Mouse (Mus musculus) midbrain, embryonic 16.5 days (tissue): ENCODE data around the gene Rad9a. TPM values are rescaled to one million over a fixed set of nuclear protein-coding genes. Genes with fewer than 3 reads are reported as not detected.
A peak's percentile ranks its signal among the peaks of the same experiment; 100 is the strongest.

Experiments
- ATAC-seq: fragments of 200-750 bp; cut with Nextera tagmentation; 2 replicates; pipeline ENCODE4 v1.8.0; 2017; ENCODE audit warnings: moderate TSS enrichment
- H3K27ac ChIP-seq: fragments of 300-500 bp; sonication (generic); 2 replicates; pipeline ENCODE4 v1.5.1; 2014; ENCODE audit warnings: mild to moderate bottlenecking, low read length, mixed read lengths
- H3K27me3 ChIP-seq: fragments of 300-500 bp; sonication (generic); 2 replicates; pipeline ENCODE4 v1.6.1; 2014; ENCODE audit warnings: low read depth, low read length, mixed read lengths; ENCODE audit not compliant: control insufficient read depth, insufficient read depth
- H3K36me3 ChIP-seq: fragments of 300-500 bp; sonication (generic); 2 replicates; pipeline ENCODE4 v1.6.1; 2014; ENCODE audit warnings: mild to moderate bottlenecking, low read length, moderate library complexity, mixed read lengths; ENCODE audit not compliant: control insufficient read depth, insufficient read depth
- H3K4me1 ChIP-seq: fragments of 300-500 bp; sonication (generic); 2 replicates; pipeline ENCODE4 v1.6.1; 2014; ENCODE audit warnings: mild to moderate bottlenecking, low read length, mixed read lengths; ENCODE audit not compliant: control insufficient read depth, insufficient read depth
- H3K4me2 ChIP-seq: fragments of 300-500 bp; sonication (generic); 2 replicates; pipeline ENCODE4 v1.6.1; 2014; ENCODE audit warnings: mild to moderate bottlenecking, low read length, mixed read lengths
- H3K4me3 ChIP-seq: fragments of 300-500 bp; sonication (generic); 2 replicates; pipeline ENCODE4 v1.5.1; 2014; ENCODE audit warnings: low read depth, mild to moderate bottlenecking, low read length, moderate library complexity, mixed read lengths
- H3K9ac ChIP-seq: fragments of 300-500 bp; sonication (generic); 2 replicates; pipeline ENCODE4 v1.6.1; 2014; ENCODE audit warnings: low read depth, low read length, mixed read lengths
- H3K9me3 ChIP-seq: fragments of 300-500 bp; sonication (generic); replicated peaks from 2 replicates; pipeline ENCODE4 v1.6.1; 2014; ENCODE audit warnings: mild to moderate bottlenecking, low read length, mixed read lengths; ENCODE audit not compliant: control insufficient read depth, poor library complexity, severe bottlenecking
- WGBS: fragments of 180-500 bp; shearing (Covaris S2); extraction: QIAGEN DNeasy Blood & Tissue Kit; methylation state at CpG from one replicate; pipeline ENCODE4 v1.1.7; 2014; 5-methylcytosine and 5-hydroxymethylcytosine counted together
- polyA plus RNA-seq: library from polyadenylated mRNA; unstranded; fragments of >200 nt; fragmentation: Nextera tagmentation; extraction: Ambion mirVana; gene quantifications from 2 replicates; pipeline ENCODE4 v1.2.1, GENCODE M21; 2015

The Rad9a gene
- polyA plus RNA-seq, 1 experiment from 2014 or later = 25.0 TPM

GRCm38 (mm10) chr19:4154437-4155222 lies 46.8 kb downstream of the Rad9a start:
- no peaks in the 10 kb centered on the region for H3K9me3 ChIP-seq
- H3K4me2 ChIP-seq = no peak overlapping the region
- no peaks in the 10 kb centered on the region for H3K27me3 ChIP-seq
- no peak overlapping the region for H3K4me3 ChIP-seq
- H3K4me1 ChIP-seq = peaks cover 2% of the 10 kb centered on the region
- no peak overlapping the region for H3K27ac ChIP-seq
- ATAC-seq = no peak
- peaks cover 32% of the 10 kb centered on the region for H3K36me3 ChIP-seq
- 83% methylated on average over 13 of the region's 13 CpGs for WGBS
- no peak overlapping the region for H3K9ac ChIP-seq

GRCm38 (mm10) chr19:4153232-4153654 lies 48.2 kb downstream of the Rad9a start, which contains the start of gene Ptprcap:
Ptprcap (plus strand) TSS chr19:4153604.
- no peak within 1 kb of the TSS for H3K9ac ChIP-seq
- H3K27me3 ChIP-seq = no peaks in the 10 kb centered on the region
- H3K4me1 ChIP-seq = peaks cover 10% of the 10 kb centered on the region
- 74% methylated on average over 11 of the region's 11 CpGs for WGBS
- no peak within 1 kb of the TSS for H3K27ac ChIP-seq
- no peak within 1 kb of the TSS for H3K4me3 ChIP-seq
- peaks cover 18% of the 10 kb centered on the region; the same call in 1 of the 2 replicates for H3K36me3 ChIP-seq
- ATAC-seq = no peak
- no peaks in the 10 kb centered on the region for H3K9me3 ChIP-seq
- no peak within 1 kb of the TSS for H3K4me2 ChIP-seq

GRCm38 (mm10) chr19:4152445-4153231 lies 48.8 kb downstream of the Rad9a start:
- Histone ChIP-seq H3K4me1 (peaks cover 15% of the 10 kb centered on the region), H3K36me3 (peaks cover 16% of the 10 kb centered on the region; the same call in 1 of the 2 replicates), H3K27me3 (no peaks in the 10 kb centered on the region), H3K4me2 (no peak overlapping the region), H3K4me3 (no peak overlapping the region), H3K9me3 (no peaks in the 10 kb centered on the region), H3K27ac (no peak overlapping the region), H3K9ac (no peak overlapping the region)
- 93% methylated on average over 8 of the region's 8 CpGs for WGBS
- no peak for ATAC-seq

- Histone ChIP-seq H3K4me3 (no peak overlapping the region), H3K27ac (no peak overlapping the region), H3K9ac (no peak overlapping the region), H3K9me3 (no peaks in the 10 kb centered on the region), H3K4me1 (peaks cover 15% of the 10 kb centered on the region), H3K4me2 (no peak overlapping the region), H3K36me3 (peaks cover 12% of the 10 kb centered on the region; the same call in 1 of the 2 replicates), H3K27me3 (no peaks in the 10 kb centered on the region)
- ATAC-seq = no peak
- WGBS = 92% methylated on average over 5 of the region's 5 CpGs
Observed at GRCm38 (mm10) chr19:4151898-4152297, 49.6 kb downstream of the Rad9a start.

- H3K4me2 ChIP-seq = no peak overlapping the region
- H3K4me3 ChIP-seq = no peak overlapping the region
- H3K36me3 ChIP-seq = peaks cover 8% of the 10 kb centered on the region; the same call in 1 of the 2 replicates
- H3K27me3 ChIP-seq = no peaks in the 10 kb centered on the region
- H3K9me3 ChIP-seq = no peaks in the 10 kb centered on the region
- H3K4me1 ChIP-seq = peaks cover 15% of the 10 kb centered on the region
- WGBS = 81% methylated on average over 5 of the region's 5 CpGs
- no peak overlapping the region for H3K9ac ChIP-seq
- no peak for ATAC-seq
- no peak overlapping the region for H3K27ac ChIP-seq
Observed at GRCm38 (mm10) chr19:4151488-4151860, 50.0 kb downstream of the Rad9a start.

- ATAC-seq = no peak
Observed at GRCm38 (mm10) chr19:4150567-4151487, 50.6 kb downstream of the Rad9a start.

GRCm38 (mm10) chr19:4149764-4150461 lies 51.5 kb downstream of the Rad9a start:
- WGBS = 94% methylated on average over 17 of the region's 17 CpGs
- Histone ChIP-seq H3K9me3 (no peaks in the 10 kb centered on the region), H3K27ac (no peak overlapping the region), H3K36me3 (peaks cover 2% of the 10 kb centered on the region; the same call in 1 of the 2 replicates), H3K4me3 (no peak overlapping the region), H3K27me3 (no peaks in the 10 kb centered on the region), H3K4me2 (no peak overlapping the region), H3K4me1 (peaks cover 15% of the 10 kb centered on the region), H3K9ac (no peak overlapping the region)
- ATAC-seq = no peak

More at GRCm38 (mm10) chr19:4150567-4151487, 50.6 kb downstream of the Rad9a start:
- H3K4me2 ChIP-seq = no peak overlapping the region
- no peak overlapping the region for H3K27ac ChIP-seq
- WGBS = 87% methylated on average over 22 of the region's 22 CpGs
- H3K4me1 ChIP-seq = peaks cover 15% of the 10 kb centered on the region
- no peaks in the 10 kb centered on the region for H3K9me3 ChIP-seq
- no peak overlapping the region for H3K9ac ChIP-seq
- no peaks in the 10 kb centered on the region for H3K27me3 ChIP-seq
- no peak overlapping the region for H3K4me3 ChIP-seq
- peaks cover 2% of the 10 kb centered on the region; the same call in 1 of the 2 replicates for H3K36me3 ChIP-seq

GRCm38 (mm10) chr19:4149283-4149682 lies 52.2 kb downstream of the Rad9a start:
- Histone ChIP-seq H3K9me3 (no peaks in the 10 kb centered on the region), H3K9ac (peak overlapping the region; percentile 96), H3K4me1 (peaks cover 15% of the 10 kb centered on the region), H3K4me2 (peak overlapping the region; percentile 96), H3K27me3 (no peaks in the 10 kb centered on the region), H3K4me3 (peak overlapping the region; percentile 92), H3K27ac (no peak overlapping the region), H3K36me3 (peaks cover 2% of the 10 kb centered on the region; the same call in 1 of the 2 replicates)
- 89% methylated on average over 11 of the region's 11 CpGs for WGBS
- ATAC-seq = no peak
